In the genomic region with DNA sequence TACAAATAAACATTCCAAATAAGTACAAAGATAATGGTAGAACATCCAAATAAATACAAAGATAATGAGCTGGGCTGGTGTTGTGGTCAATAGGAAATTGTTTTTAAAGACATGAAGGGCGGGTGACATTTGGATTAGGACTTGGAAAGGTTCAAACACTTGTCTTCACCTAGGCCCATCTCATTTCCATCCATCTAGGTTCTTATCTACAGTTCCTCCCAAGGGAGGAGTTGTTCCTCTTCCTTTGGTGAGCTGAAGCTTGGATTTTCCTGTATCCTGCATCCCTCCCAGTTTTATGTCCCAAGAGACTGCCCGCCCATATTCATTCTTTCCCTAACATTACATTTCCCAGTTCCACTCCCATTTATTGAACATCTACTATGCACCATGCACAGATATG, we compare ENCODE assay signal across 8 mouse cellular contexts. TPM values are rescaled to one million over a fixed set of nuclear protein-coding genes. Genes with fewer than 3 reads are reported as not detected.
DNase-seq lines count a peak whose midpoint lies in the region; ATAC-seq lines count a peak whose summit lies in the region.

No protein-coding gene starts in this region.

- no peaks in the 10 kb centered on the region for H3K36me3 ChIP-seq in neural tube, embryonic 11.5 days (ENCODE audit: control insufficient read depth, insufficient read depth, low read length)
- no peaks in the 10 kb centered on the region for H3K36me3 ChIP-seq in forebrain, embryonic 13.5 days (ENCODE audit: poor library complexity, severe bottlenecking)
- H3K36me3 ChIP-seq in limb, embryonic 12.5 days: no peaks in the 10 kb centered on the region
- 0 out of 2 replicates have a peak, but pooled peaks cover 2% of the 10 kb centered on the region for H3K36me3 ChIP-seq in stomach, embryonic 15.5 days

- WGBS in neural tube, embryonic 11.5 days: 86% methylated on average over 2 of the region's 2 CpGs
- WGBS in forebrain, embryonic 13.5 days: 67% methylated on average over 2 of the region's 2 CpGs
- 85% methylated on average over 2 of the region's 2 CpGs for WGBS in limb, embryonic 12.5 days
- 66% methylated on average over 2 of the region's 2 CpGs for WGBS in stomach, embryonic 15.5 days

- DNase-seq in neural tube, embryonic 11.5 days (ENCODE audit: low spot score): no peak
- DNase-seq in neural tube, embryonic 10.5 days (ENCODE audit: extremely low spot score, low spot score): no peak
- DNase-seq in urinary bladder, postnatal 36 days (ENCODE audit: low spot score in 2 of 2): no peak
- DNase-seq in adrenal gland, adult 18-20 months (ENCODE audit: low spot score in 2 of 2): no peak

- no peak overlapping the region for H3K27ac ChIP-seq in neural tube, embryonic 11.5 days (ENCODE audit: low read depth, low read length)
- peak overlapping the region; percentile 96; the same call in 1 of the 2 replicates for H3K27ac ChIP-seq in forebrain, embryonic 13.5 days
- peak overlapping the region; percentile 97 for H3K27ac ChIP-seq in limb, embryonic 12.5 days
- peak overlapping the region; percentile 98 for H3K27ac ChIP-seq in stomach, embryonic 15.5 days

- no peaks in the 10 kb centered on the region for H3K27me3 ChIP-seq in neural tube, embryonic 11.5 days (ENCODE audit: control insufficient read depth, insufficient read depth, low read length)
- H3K27me3 ChIP-seq in forebrain, embryonic 13.5 days: no peaks in the 10 kb centered on the region
- no peaks in the 10 kb centered on the region for H3K27me3 ChIP-seq in limb, embryonic 12.5 days
- H3K27me3 ChIP-seq in stomach, embryonic 15.5 days (replicated peaks): no peaks in the 10 kb centered on the region

- ATAC-seq in neural tube, embryonic 11.5 days (ENCODE audit: insufficient read depth, low FRiP score, low TSS enrichment): 0 out of 2 replicates have a peak, but pooled peaks have one; percentile 5
- no peak for ATAC-seq in forebrain, embryonic 13.5 days
- ATAC-seq in limb, embryonic 12.5 days (ENCODE audit: insufficient number of reproducible peaks, insufficient read depth, low FRiP score, low TSS enrichment, low read depth): no peak
- ATAC-seq in stomach, embryonic 15.5 days (ENCODE audit: insufficient read depth, low FRiP score, low read depth): no peak
- ATAC-seq in cerebellum, adult (ENCODE audit: insufficient number of reproducible peaks, low FRiP score, low TSS enrichment): no peak

- H3K9ac ChIP-seq in neural tube, embryonic 11.5 days (ENCODE audit: low read length): peak overlapping the region; percentile 84
- H3K9ac ChIP-seq in forebrain, embryonic 13.5 days: peak overlapping the region; percentile 90
- peak overlapping the region; percentile 83 for H3K9ac ChIP-seq in limb, embryonic 12.5 days (replicated peaks)
- peak overlapping the region; percentile 48; the same call in 1 of the 2 replicates for H3K9ac ChIP-seq in stomach, embryonic 15.5 days

- peaks cover 3% of the 10 kb centered on the region; the same call in 1 of the 2 replicates for H3K4me1 ChIP-seq in neural tube, embryonic 11.5 days (ENCODE audit: control insufficient read depth, insufficient read depth, low read length)
- H3K4me1 ChIP-seq in forebrain, embryonic 13.5 days: peaks cover 23% of the 10 kb centered on the region
- H3K4me1 ChIP-seq in limb, embryonic 12.5 days (replicated peaks): no peaks in the 10 kb centered on the region
- no peaks in the 10 kb centered on the region for H3K4me1 ChIP-seq in stomach, embryonic 15.5 days

- H3K9me3 ChIP-seq in neural tube, embryonic 11.5 days (ENCODE audit: control insufficient read depth, low read length): no peaks in the 10 kb centered on the region
- H3K9me3 ChIP-seq in forebrain, embryonic 13.5 days (replicated peaks): no peaks in the 10 kb centered on the region
- H3K9me3 ChIP-seq in limb, embryonic 12.5 days: no peaks in the 10 kb centered on the region
- no peaks in the 10 kb centered on the region for H3K9me3 ChIP-seq in stomach, embryonic 15.5 days

- peak overlapping the region; percentile 52 for H3K4me2 ChIP-seq in neural tube, embryonic 11.5 days (ENCODE audit: low read depth)
- peak overlapping the region; percentile 68 for H3K4me2 ChIP-seq in forebrain, embryonic 13.5 days
- peak overlapping the region; percentile 66 for H3K4me2 ChIP-seq in limb, embryonic 12.5 days
- H3K4me2 ChIP-seq in stomach, embryonic 15.5 days: peak overlapping the region; percentile 61

- peak overlapping the region; percentile 67 for H3K4me3 ChIP-seq in neural tube, embryonic 11.5 days (ENCODE audit: low read depth, low read length)
- peak overlapping the region; percentile 94 for H3K4me3 ChIP-seq in forebrain, embryonic 13.5 days
- H3K4me3 ChIP-seq in limb, embryonic 12.5 days (replicated peaks): peak overlapping the region; percentile 91
- H3K4me3 ChIP-seq in stomach, embryonic 15.5 days (replicated peaks): peak overlapping the region; percentile 94

RNA-seq across cellular contexts. Expression of gene Gosr2, which starts 0.5 kb away (rescaled TPM):
- polyA plus RNA-seq in neural tube, embryonic 11.5 days (2014; fragmentation: Nextera tagmentation; extraction: Ambion mirVana): 90.3 and 93.2 TPM in 2 replicates
- 90.9 and 99.5 TPM in 2 replicates for polyA plus RNA-seq in forebrain, embryonic 13.5 days (2015; fragmentation: Nextera tagmentation; extraction: Ambion mirVana)
- 90.1 and 94.1 TPM in 2 replicates for polyA plus RNA-seq in limb, embryonic 12.5 days (2016; fragmentation: Nextera tagmentation; extraction: Ambion mirVana)
- 66.5 and 73.9 TPM in 2 replicates for polyA plus RNA-seq in stomach, embryonic 15.5 days (2015; fragmentation: Nextera tagmentation; extraction: Ambion mirVana)
- 10 to 100 TPM; 83.6 to 83.9 TPM for total RNA-seq in adrenal gland, adult 18-20 months (2021)

RNA-seq across cellular contexts. Expression of gene Rprml, which starts 48.9 kb away (rescaled TPM):
- 0.31 TPM in 1 of 2 replicates, not detected in the other for polyA plus RNA-seq in neural tube, embryonic 11.5 days (2014; fragmentation: Nextera tagmentation; extraction: Ambion mirVana)
- 1.6 and 2.7 TPM in 2 replicates for polyA plus RNA-seq in forebrain, embryonic 13.5 days (2015; fragmentation: Nextera tagmentation; extraction: Ambion mirVana)
- not detected in 2 replicates for polyA plus RNA-seq in limb, embryonic 12.5 days (2016; fragmentation: Nextera tagmentation; extraction: Ambion mirVana)
- not detected in 2 replicates for polyA plus RNA-seq in stomach, embryonic 15.5 days (2015; fragmentation: Nextera tagmentation; extraction: Ambion mirVana)
- 1 to 10 TPM in 1 of 2 experiments, not detected in 1; 1.1 TPM for total RNA-seq in adrenal gland, adult 18-20 months (2021)

RNA-seq across cellular contexts. Expression of gene Wnt9b, which starts 51.4 kb away (rescaled TPM):
- 0.82 and 0.95 TPM in 2 replicates for polyA plus RNA-seq in neural tube, embryonic 11.5 days (2014; fragmentation: Nextera tagmentation; extraction: Ambion mirVana)
- 0.10 and 0.14 TPM in 2 replicates for polyA plus RNA-seq in forebrain, embryonic 13.5 days (2015; fragmentation: Nextera tagmentation; extraction: Ambion mirVana)
- 1.5 and 1.9 TPM in 2 replicates for polyA plus RNA-seq in limb, embryonic 12.5 days (2016; fragmentation: Nextera tagmentation; extraction: Ambion mirVana)
- 0.03 TPM in 1 of 2 replicates, not detected in the other for polyA plus RNA-seq in stomach, embryonic 15.5 days (2015; fragmentation: Nextera tagmentation; extraction: Ambion mirVana)
- under 1 TPM; 0.13 to 0.32 TPM for total RNA-seq in adrenal gland, adult 18-20 months (2021)

RNA-seq across cellular contexts. Expression of gene Lyzl6, which starts 59.5 kb away (rescaled TPM):
- polyA plus RNA-seq in neural tube, embryonic 11.5 days (2014; fragmentation: Nextera tagmentation; extraction: Ambion mirVana): not detected in 2 replicates
- polyA plus RNA-seq in forebrain, embryonic 13.5 days (2015; fragmentation: Nextera tagmentation; extraction: Ambion mirVana): not detected in 2 replicates
- polyA plus RNA-seq in limb, embryonic 12.5 days (2016; fragmentation: Nextera tagmentation; extraction: Ambion mirVana): not detected in 2 replicates
- not detected in 2 replicates for polyA plus RNA-seq in stomach, embryonic 15.5 days (2015; fragmentation: Nextera tagmentation; extraction: Ambion mirVana)
- not detected for total RNA-seq in adrenal gland, adult 18-20 months (2021)
